ENCODE assay signal across 8 mouse cellular contexts in the genomic region with DNA sequence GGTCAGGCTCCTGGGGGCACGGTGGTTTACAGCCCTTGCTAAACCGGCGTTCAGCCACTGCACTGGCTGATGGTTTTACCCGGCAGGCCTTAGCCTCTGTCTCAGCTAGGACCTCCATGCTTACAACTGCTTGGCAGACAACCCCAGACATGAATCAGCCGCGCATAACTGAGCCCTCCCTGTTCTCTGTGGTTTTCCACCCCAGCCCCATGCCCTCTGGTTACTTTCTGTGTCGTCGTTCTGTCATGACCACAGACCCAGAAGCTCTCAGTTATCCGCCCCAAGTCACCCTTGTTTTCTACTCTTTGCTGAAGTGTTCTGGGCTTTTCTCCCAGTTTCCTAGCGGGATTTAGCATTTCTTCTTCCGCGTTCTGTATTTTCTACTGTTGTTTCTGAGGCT. TPM values are rescaled to one million over a fixed set of nuclear protein-coding genes. Genes with fewer than 3 reads are reported as not detected.
DNase-seq lines count a peak whose midpoint lies in the region; ATAC-seq and TF ChIP-seq lines count a peak whose summit lies in the region.
"Had no signal": no experiment of that assay in that cellular context is flagged by ENCODE, and none has a peak within 500 bp of the region (broad histone marks: within the 10 kb centered on the region; RNA-seq: fewer than 3 reads in every experiment).

No protein-coding gene starts in this region.

- no peak for TF ChIP-seq POLR2A in kidney, adult 2 months (IDR thresholded peaks at IDR 0.05; ENCODE audit: low read depth, low read length)

- peaks cover 68% of the 10 kb centered on the region for H3K79me2 ChIP-seq in C2C12 (ENCODE audit: control insufficient read depth, insufficient read depth)

- no peak overlapping the region for H3K4me3 ChIP-seq in kidney, adult 2 months (ENCODE audit: insufficient read depth, low read depth, low read length)
- no peak overlapping the region for H3K4me3 ChIP-seq in C2C12 (ENCODE audit: insufficient read depth, poor library complexity, severe bottlenecking)
- H3K4me3 ChIP-seq in forebrain, embryonic 15.5 days = no peak overlapping the region

- no peak for ATAC-seq in forebrain, embryonic 15.5 days (replicated peaks)

- H3K9me3 ChIP-seq in forebrain, embryonic 15.5 days = no peaks in the 10 kb centered on the region

- no peaks in the 10 kb centered on the region for H3K36me3 ChIP-seq in kidney, adult 2 months (ENCODE audit: control insufficient read depth, insufficient read depth, low read length)
- H3K36me3 ChIP-seq in C2C12 (ENCODE audit: control insufficient read depth, insufficient read depth) = peaks cover 4% of the 10 kb centered on the region
- H3K36me3 ChIP-seq in forebrain, embryonic 15.5 days = no peaks in the 10 kb centered on the region

- peak overlapping the region; percentile 92 for H3K27ac ChIP-seq in kidney, adult 2 months (ENCODE audit: insufficient read depth, low read depth, low read length)
- H3K27ac ChIP-seq in forebrain, embryonic 15.5 days (replicated peaks) = no peak overlapping the region
- H3K27ac ChIP-seq: macrophage had no signal

- peaks cover 16% of the 10 kb centered on the region for H3K79me3 ChIP-seq in C2C12 (ENCODE audit: low read depth)

- peaks cover 50% of the 10 kb centered on the region for H3K4me1 ChIP-seq in kidney, adult 2 months (ENCODE audit: control insufficient read depth, insufficient read depth, low read length)
- H3K4me1 ChIP-seq in forebrain, embryonic 15.5 days = no peaks in the 10 kb centered on the region

- peak overlapping the region; percentile 4 for H3ac ChIP-seq in C2C12 (ENCODE audit: control insufficient read depth, insufficient read length, low read depth)

- no peak overlapping the region for H3K9ac ChIP-seq in forebrain, embryonic 15.5 days (replicated peaks)

- H3K27me3 ChIP-seq in kidney, adult 2 months (replicated peaks; ENCODE audit: control insufficient read depth, insufficient read depth, low read length) = no peaks in the 10 kb centered on the region
- H3K27me3 ChIP-seq in C2C12 (ENCODE audit: control insufficient read depth, insufficient read depth, insufficient read length) = no peaks in the 10 kb centered on the region
- H3K27me3 ChIP-seq in forebrain, embryonic 15.5 days = no peaks in the 10 kb centered on the region

- DNase-seq in kidney, adult 2 months = peak; percentile 57
- DNase-seq in kidney, adult 9 months = no peak
- peak; percentile 53 for DNase-seq in adrenal gland, postnatal 25 days
- DNase-seq in kidney, postnatal 4 days = peak; percentile 60 to 68
- DNase-seq in layer of hippocampus, adult 8-10 months (ENCODE audit: low spot score in 2 of 2) = no peak

- 31% methylated on average over 12 of the region's 12 CpGs for WGBS in kidney, adult 2 months
- 53% methylated on average over 12 of the region's 12 CpGs for WGBS in forebrain, embryonic 15.5 days

- no peak overlapping the region for H3K4me2 ChIP-seq in forebrain, embryonic 15.5 days (replicated peaks)

- no peak for TF ChIP-seq CTCF in kidney, adult 2 months (conservative IDR thresholded peaks at IDR 0.05; ENCODE audit: insufficient read depth, insufficient read length, low read depth, low read length)
- TF ChIP-seq CTCF in C2C12 (IDR thresholded peaks at IDR 0.05; ENCODE audit: control insufficient read depth, insufficient read depth, insufficient read length) = no peak

TF ChIP-seq in C2C12, 6 proteins besides CTCF, POLR2A, EP300 and RAD21:
- peak; percentile 58 for TF ChIP-seq MAX (IDR thresholded peaks at IDR 0.05)
- no peak for TF ChIP-seq USF1 (IDR thresholded peaks at IDR 0.05; ENCODE audit: low read depth)

RNA-seq across cellular contexts. Expression of gene Igfbp7, which starts 40.2 kb away (rescaled TPM):
- 4,855 and 6,899 TPM in 2 replicates for polyA plus RNA-seq in kidney, adult 2 months (2012; rRNA removed)
- 402 TPM for polyA plus RNA-seq in C2C12 (2012; fragmentation: generic; extraction: Trizol)
- 782 and 885 TPM in 2 replicates for total RNA-seq in adrenal gland, postnatal 25 days (2021)
- polyA plus RNA-seq in forebrain, embryonic 15.5 days (2015; fragmentation: Nextera tagmentation; extraction: Ambion mirVana) = 55.4 and 59.7 TPM in 2 replicates
- 10 to 100 TPM; 19.3 to 31.5 (median 25.8) TPM for total RNA-seq in layer of hippocampus, adult 8-10 months (2022)

RNA-seq across cellular contexts. Expression of gene Polr2b, which starts 57.7 kb away (rescaled TPM):
- 15.7 and 32.2 TPM in 2 replicates for polyA plus RNA-seq in kidney, adult 2 months (2012; rRNA removed)
- polyA plus RNA-seq in C2C12 (2012; fragmentation: generic; extraction: Trizol) = 24.3 TPM
- 102 and 106 TPM in 2 replicates for total RNA-seq in adrenal gland, postnatal 25 days (2021)
- polyA plus RNA-seq in forebrain, embryonic 15.5 days (2015; fragmentation: Nextera tagmentation; extraction: Ambion mirVana) = 74.3 and 78.5 TPM in 2 replicates
- total RNA-seq in layer of hippocampus, adult 8-10 months (2022) = 10 to 100 TPM; 45.8 to 49.4 (median 47.3) TPM

RNA-seq across cellular contexts. Expression of gene Noa1, which starts 57.8 kb away (rescaled TPM):
- 15.1 and 17.7 TPM in 2 replicates for polyA plus RNA-seq in kidney, adult 2 months (2012; rRNA removed)
- polyA plus RNA-seq in C2C12 (2012; fragmentation: generic; extraction: Trizol) = 33.4 TPM
- total RNA-seq in adrenal gland, postnatal 25 days (2021) = 28.7 and 42.9 TPM in 2 replicates
- polyA plus RNA-seq in forebrain, embryonic 15.5 days (2015; fragmentation: Nextera tagmentation; extraction: Ambion mirVana) = 42.6 and 42.7 TPM in 2 replicates
- total RNA-seq in layer of hippocampus, adult 8-10 months (2022) = 10 to 100 TPM; 21.8 to 30.1 (median 23.7) TPM

Comparison
In these comparisons a context has a peak if more than half of its experiments do, and no peak if none do; other contexts are left out.
1. DNase-seq: peak in kidney, adult 2 months (single experiment), adrenal gland, postnatal 25 days (single experiment) and kidney, postnatal 4 days (2 of 2); none in kidney, adult 9 months (single experiment) and layer of hippocampus, adult 8-10 months (0 of 2).
2. RNA of gene Igfbp7, which starts 40.2 kb away (polyA plus RNA-seq): 4,855 to 6,899 TPM in kidney, adult 2 months; 402 TPM in C2C12 (single experiment) and 55.4 to 59.7 TPM in forebrain, embryonic 15.5 days; every median in the first group is over 10 times any median in the second.